Mouse (Mus musculus) spleen, adult 12 weeks (tissue): ENCODE data around the gene Gm43064.

ENCODE experiments used
- DNase-seq: peaks from one replicate; pipeline ENCODE4 v3.0.0; 2022; ENCODE audit warnings: low spot score

Gene Gm43064

GRCm38 (mm10) chr3:103857036-103857805 is 47.8 kb downstream of the Gm43064 start:
- no peak for DNase-seq

- DNase-seq = no peak
These were observed 48.7 kb downstream of the Gm43064 start for GRCm38 (mm10) chr3:103857977-103858563.

GRCm38 (mm10) chr3:103858881-103859801 is 49.8 kb downstream of the Gm43064 start, which contains the start of gene Ptpn22:
Gene Ptpn22, plus strand, starts transcription at chr3:103859795.
- no peak for DNase-seq

GRCm38 (mm10) chr3:103859851-103860391 is 50.5 kb downstream of the Gm43064 start:
- DNase-seq = peak; percentile 56

GRCm38 (mm10) chr3:103862721-103863220 is 53.4 kb downstream of the Gm43064 start:
- DNase-seq = no peak

- DNase-seq = no peak
These were observed 54.8 kb downstream of the Gm43064 start for GRCm38 (mm10) chr3:103864200-103864599.

GRCm38 (mm10) chr3:103867424-103867971 is 58.1 kb downstream of the Gm43064 start:
- DNase-seq = no peak

GRCm38 (mm10) chr3:103868008-103868407 is 58.6 kb downstream of the Gm43064 start:
- DNase-seq = no peak

- no peak for DNase-seq
These were observed 63.3 kb downstream of the Gm43064 start for GRCm38 (mm10) chr3:103872663-103873098.

- no peak for DNase-seq
These were observed 65.0 kb downstream of the Gm43064 start for GRCm38 (mm10) chr3:103874329-103874728.

- no peak for DNase-seq
These were observed 76.6 kb downstream of the Gm43064 start for GRCm38 (mm10) chr3:103885946-103886345.

- DNase-seq = no peak
These were observed 78.2 kb downstream of the Gm43064 start for GRCm38 (mm10) chr3:103887581-103887980.
